Mouse (Mus musculus) liver, embryonic 15.5 days (tissue): ENCODE measurements around the gene Bphl. TPM values are rescaled to one million over a fixed set of nuclear protein-coding genes. Genes with fewer than 3 reads are reported as not detected.

Experiments
- ATAC-seq: fragments of 200-750 bp; cut with Nextera tagmentation; 2 replicates; pipeline ENCODE4 v1.8.0; 2017; ENCODE audit warnings: moderate number of reproducible peaks, mild to moderate bottlenecking, moderate library complexity; ENCODE audit not compliant: insufficient read depth
- H3K27ac ChIP-seq: fragments of 300-500 bp; sonication (generic); replicated peaks from 2 replicates; pipeline ENCODE4 v1.5.1; 2015; ENCODE audit warnings: mild to moderate bottlenecking, inconsistent platforms
- H3K27me3 ChIP-seq: fragments of 300-500 bp; sonication (generic); 2 replicates; pipeline ENCODE4 v1.6.1; 2015; ENCODE audit warnings: mild to moderate bottlenecking, inconsistent platforms
- H3K36me3 ChIP-seq: fragments of 300-500 bp; sonication (generic); replicated peaks from 2 replicates; pipeline ENCODE4 v1.6.1; 2015; ENCODE audit warnings: moderate library complexity, mild to moderate bottlenecking, inconsistent platforms
- H3K4me1 ChIP-seq: fragments of 300-500 bp; sonication (generic); replicated peaks from 2 replicates; pipeline ENCODE4 v1.6.1; 2015; ENCODE audit warnings: inconsistent platforms
- H3K4me2 ChIP-seq: fragments of 300-500 bp; sonication (generic); 2 replicates; pipeline ENCODE4 v1.6.1; 2015; ENCODE audit warnings: moderate library complexity, mild to moderate bottlenecking, inconsistent platforms
- H3K4me3 ChIP-seq: fragments of 300-500 bp; sonication (generic); replicated peaks from 2 replicates; pipeline ENCODE4 v1.5.1; 2015; ENCODE audit warnings: mild to moderate bottlenecking, inconsistent platforms
- H3K9ac ChIP-seq: fragments of 300-500 bp; sonication (generic); 2 replicates; pipeline ENCODE4 v1.6.1; 2015; ENCODE audit warnings: moderate library complexity, mild to moderate bottlenecking, inconsistent platforms
- H3K9me3 ChIP-seq: fragments of 300-500 bp; sonication (generic); replicated peaks from 2 replicates; pipeline ENCODE4 v1.6.1; 2016; ENCODE audit warnings: inconsistent platforms
- WGBS: fragments of 180-500 bp; shearing (Covaris S2); methylation state at CpG from one replicate; pipeline ENCODE4 v1.1.7; 2015; ENCODE audit warnings: mixed read lengths; ENCODE audit not compliant: insufficient replicate concordance; 5-methylcytosine and 5-hydroxymethylcytosine counted together
- polyA plus RNA-seq: library from polyadenylated mRNA; unstranded; fragments of >200 nt; fragmentation: Nextera tagmentation; extraction: Ambion mirVana; gene quantifications from 2 replicates; pipeline ENCODE4 v1.2.1, GENCODE M21; 2015

Bphl gene
- polyA plus RNA-seq: 47.6 and 49.2 TPM in 2 replicates

- Histone ChIP-seq H3K27ac (peak within 1 kb of the TSS; percentile 70), H3K9me3 (no peaks in the 10 kb centered on the region), H3K36me3 (peaks cover 16% of the 10 kb centered on the region), H3K4me3 (peak within 1 kb of the TSS; percentile 81), H3K9ac (peak within 1 kb of the TSS; percentile 83), H3K4me1 (peaks cover 30% of the 10 kb centered on the region), H3K4me2 (peak within 1 kb of the TSS; percentile 88), H3K27me3 (no peaks in the 10 kb centered on the region)
- WGBS: under 1% methylated on average over 37 of the region's 37 CpGs
- ATAC-seq: peak; percentile 82
Measured at GRCm38 (mm10) chr13:34037172-34038055, at the start of gene Bphl. Gene Bphl (plus strand): TSS chr13:34037597.

- no peak overlapping the region for H3K9ac ChIP-seq
- 61% methylated on average over 5 of the region's 5 CpGs for WGBS
- H3K27me3 ChIP-seq: no peaks in the 10 kb centered on the region
- H3K27ac ChIP-seq: no peak overlapping the region
- no peak overlapping the region for H3K4me3 ChIP-seq
- no peak overlapping the region for H3K4me2 ChIP-seq
- peaks cover 12% of the 10 kb centered on the region; the same call in 1 of the 2 replicates for H3K36me3 ChIP-seq
- H3K9me3 ChIP-seq: no peaks in the 10 kb centered on the region
- 0 out of 2 replicates have a peak, but pooled peaks cover 3% of the 10 kb centered on the region for H3K4me1 ChIP-seq
- no peak for ATAC-seq
Measured at GRCm38 (mm10) chr13:33989625-33990024, 47.8 kb upstream of the Bphl start.

GRCm38 (mm10) chr13:33995197-33995596 is 42.2 kb upstream of the Bphl start:
- Histone ChIP-seq H3K36me3 (no peaks in the 10 kb centered on the region), H3K9me3 (no peaks in the 10 kb centered on the region), H3K27me3 (no peaks in the 10 kb centered on the region), H3K4me2 (no peak overlapping the region), H3K27ac (no peak overlapping the region), H3K4me1 (0 out of 2 replicates have a peak, but pooled peaks cover 3% of the 10 kb centered on the region), H3K9ac (no peak overlapping the region), H3K4me3 (no peak overlapping the region)
- WGBS: 21% methylated on average over 1 of the region's 1 CpGs
- ATAC-seq: 0 out of 2 replicates have a peak, but pooled peaks have one; percentile 25

GRCm38 (mm10) chr13:34002058-34003006 is 35.1 kb upstream of the Bphl start, which contains the start of the genes Ripk1 and Serpinb6a:
Gene Ripk1 (plus strand): TSS chr13:34002363.
Gene Serpinb6a (minus strand): TSS chr13:34002794.
- H3K4me3 ChIP-seq: peak within 1 kb of the TSS; percentile 85
- peak within 1 kb of the TSS; percentile 82 for H3K4me2 ChIP-seq
- peak within 1 kb of the TSS; percentile 81 for H3K9ac ChIP-seq
- peak; percentile 99 for ATAC-seq
- no peaks in the 10 kb centered on the region for H3K27me3 ChIP-seq
- no peaks in the 10 kb centered on the region for H3K36me3 ChIP-seq
- no peaks in the 10 kb centered on the region for H3K9me3 ChIP-seq
- under 1% methylated on average over 92 of the region's 92 CpGs for WGBS
- peaks cover 25% of the 10 kb centered on the region for H3K4me1 ChIP-seq
- peak within 1 kb of the TSS; percentile 88 for H3K27ac ChIP-seq

GRCm38 (mm10) chr13:34003058-34003457 is 34.3 kb upstream of the Bphl start:
- peak overlapping the region; percentile 88 for H3K27ac ChIP-seq
- 2% methylated on average over 5 of the region's 5 CpGs for WGBS
- ATAC-seq: no peak

GRCm38 (mm10) chr13:34007234-34007633 is 30.2 kb upstream of the Bphl start:
- Histone ChIP-seq H3K4me3 (no peak overlapping the region), H3K4me1 (peaks cover 15% of the 10 kb centered on the region), H3K36me3 (peaks cover 29% of the 10 kb centered on the region), H3K27ac (no peak overlapping the region), H3K9ac (no peak overlapping the region), H3K4me2 (no peak overlapping the region), H3K27me3 (no peaks in the 10 kb centered on the region), H3K9me3 (no peaks in the 10 kb centered on the region)
- ATAC-seq: no peak
- WGBS: 50% methylated on average over 2 of the region's 2 CpGs

More at GRCm38 (mm10) chr13:34003058-34003457, 34.3 kb upstream of the Bphl start:
- H3K27me3 ChIP-seq: no peaks in the 10 kb centered on the region
- no peaks in the 10 kb centered on the region for H3K9me3 ChIP-seq
- H3K36me3 ChIP-seq: no peaks in the 10 kb centered on the region
- peak overlapping the region; percentile 82 for H3K4me2 ChIP-seq
- peaks cover 25% of the 10 kb centered on the region for H3K4me1 ChIP-seq
- peak overlapping the region; percentile 81 for H3K9ac ChIP-seq
- H3K4me3 ChIP-seq: peak overlapping the region; percentile 85

GRCm38 (mm10) chr13:34016927-34017569 is 20.3 kb upstream of the Bphl start:
- no peaks in the 10 kb centered on the region for H3K27me3 ChIP-seq
- H3K4me2 ChIP-seq: no peak overlapping the region
- H3K4me3 ChIP-seq: no peak overlapping the region
- ATAC-seq: no peak
- WGBS: 84% methylated on average over 9 of the region's 9 CpGs
- H3K4me1 ChIP-seq: no peaks in the 10 kb centered on the region
- H3K9me3 ChIP-seq: no peaks in the 10 kb centered on the region
- H3K9ac ChIP-seq: no peak overlapping the region
- no peak overlapping the region for H3K27ac ChIP-seq
- H3K36me3 ChIP-seq: peaks cover 87% of the 10 kb centered on the region

- no peak overlapping the region for H3K27ac ChIP-seq
- H3K9ac ChIP-seq: no peak overlapping the region
- no peak for ATAC-seq
- H3K4me3 ChIP-seq: no peak overlapping the region
- H3K36me3 ChIP-seq: peaks cover 89% of the 10 kb centered on the region
- WGBS: 74% methylated on average over 1 of the region's 1 CpGs
- H3K27me3 ChIP-seq: no peaks in the 10 kb centered on the region
- no peaks in the 10 kb centered on the region for H3K9me3 ChIP-seq
- H3K4me2 ChIP-seq: no peak overlapping the region
- no peaks in the 10 kb centered on the region for H3K4me1 ChIP-seq
Measured at GRCm38 (mm10) chr13:34018521-34018920, 18.9 kb upstream of the Bphl start.

GRCm38 (mm10) chr13:34021998-34022397 is 15.4 kb upstream of the Bphl start:
- Histone ChIP-seq H3K36me3 (peaks cover 70% of the 10 kb centered on the region), H3K4me3 (no peak overlapping the region), H3K4me1 (no peaks in the 10 kb centered on the region), H3K9ac (no peak overlapping the region), H3K9me3 (no peaks in the 10 kb centered on the region), H3K4me2 (no peak overlapping the region), H3K27me3 (no peaks in the 10 kb centered on the region), H3K27ac (no peak overlapping the region)
- no peak for ATAC-seq
- 83% methylated on average over 2 of the region's 2 CpGs for WGBS

- H3K4me2 ChIP-seq: no peak overlapping the region
- ATAC-seq: peak; percentile 25; the same call in 1 of the 2 replicates
- no peak overlapping the region for H3K9ac ChIP-seq
- no peak overlapping the region for H3K4me3 ChIP-seq
- WGBS: 30% methylated on average over 2 of the region's 2 CpGs
- peaks cover 61% of the 10 kb centered on the region for H3K36me3 ChIP-seq
- no peak overlapping the region for H3K27ac ChIP-seq
- no peaks in the 10 kb centered on the region for H3K9me3 ChIP-seq
- no peaks in the 10 kb centered on the region for H3K27me3 ChIP-seq
- H3K4me1 ChIP-seq: peaks cover 16% of the 10 kb centered on the region
Measured at GRCm38 (mm10) chr13:34032041-34032440, 5.4 kb upstream of the Bphl start.
